Mouse (Mus musculus) layer of hippocampus, adult 6 months (tissue): ENCODE data around the gene Atpif1. TPM values are rescaled to one million over a fixed set of nuclear protein-coding genes. Genes with fewer than 3 reads are reported as not detected.

ENCODE experiments used
- long read RNA-seq, 2 experiments: library from polyadenylated mRNA; unstranded; transcript quantifications; one replicate each; pipeline ENCODE4 v2.0.0; 2019 to 2020
- polyA plus RNA-seq: library from polyadenylated mRNA; unstranded; fragments of <200 nt; fragmentation: Nextera tagmentation; gene quantifications from 2 replicates; pipeline ENCODE4 v1.2.3, GENCODE M21; 2021

Atpif1 gene
- polyA plus RNA-seq: 1,444 and 1,702 TPM in 2 replicates
- long read RNA-seq, experiment 1, transcript Atpif1-201 (3 exons, 539 nt): major isoform, 535 of 563 reads
- long read RNA-seq, experiment 1, transcript Atpif1-203 (2 exons, 462 nt): minor isoform, 5 of 563 reads
- long read RNA-seq, experiment 1, partial matches to known transcripts: 1 of 563 reads
- long read RNA-seq, experiment 1, other reads (novel, unspliced or antisense): 21 of 563 reads
- long read RNA-seq, experiment 2, transcript Atpif1-201 (3 exons, 539 nt): major isoform, 44 of 52 reads
- long read RNA-seq, experiment 2, partial matches to known transcripts: 1 of 52 reads
- long read RNA-seq, experiment 2, other reads (novel, unspliced or antisense): 3 of 52 reads

GRCm38 (mm10) chr4:132532981-132533916 is at the start of gene Atpif1:
Atpif1 (minus strand) TSS chr4:132533659.

GRCm38 (mm10) chr4:132563965-132564364 is 30.5 kb upstream of the Atpif1 start, which contains the start of gene Ptafr:
Ptafr (plus strand) TSS chr4:132564067.

GRCm38 (mm10) chr4:132535406-132536121 is 2.1 kb upstream of the Atpif1 start, which contains the start of gene Dnajc8:
Dnajc8 (plus strand) TSS chr4:132535550.

GRCm38 (mm10) chr4:132510352-132510798 is 23.1 kb downstream of the Atpif1 start, which contains the start of gene Sesn2:
Sesn2 (minus strand) TSS chr4:132510501.

Other genes starting within 250 kb of the Atpif1 start
- 6.3 and 7.0 TPM in 2 replicates for gene Rab42, start 230.3 kb downstream of the Atpif1 start, polyA plus RNA-seq
- gene Trnau1ap, start 204.1 kb downstream of the Atpif1 start, polyA plus RNA-seq: 52.5 and 52.7 TPM in 2 replicates
- gene Rcc1, start 180.1 kb downstream of the Atpif1 start, polyA plus RNA-seq: 5.5 TPM in 2 replicates
- gene Phactr4, start 111.2 kb downstream of the Atpif1 start, polyA plus RNA-seq: 1.4 and 1.6 TPM in 2 replicates
- gene Med18, start 69.7 kb downstream of the Atpif1 start, polyA plus RNA-seq: 4.4 and 5.3 TPM in 2 replicates
- 8.4 and 8.5 TPM in 2 replicates for gene Sesn2, start 23.2 kb downstream of the Atpif1 start, polyA plus RNA-seq
- 87.8 and 95.3 TPM in 2 replicates for gene Dnajc8, start 1.9 kb upstream of the Atpif1 start, polyA plus RNA-seq
- 2.1 and 4.0 TPM in 2 replicates for gene Ptafr, start 30.4 kb upstream of the Atpif1 start, polyA plus RNA-seq
- gene Eya3, start 105.3 kb upstream of the Atpif1 start, polyA plus RNA-seq: 17.8 and 21.8 TPM in 2 replicates
- 2.0 and 3.0 TPM in 2 replicates for gene Xkr8, start 198.9 kb upstream of the Atpif1 start, polyA plus RNA-seq
- 2.6 and 3.6 TPM in 2 replicates for gene Smpdl3b, start 223.6 kb upstream of the Atpif1 start, polyA plus RNA-seq
- gene Rpa2, start 234.7 kb upstream of the Atpif1 start, polyA plus RNA-seq: 18.4 and 19.9 TPM in 2 replicates